Mouse (Mus musculus): ENCODE results near the gene Cwc27. TPM values are rescaled to one million over a fixed set of nuclear protein-coding genes. Genes with fewer than 3 reads are reported as not detected.

Gene Cwc27
- polyA plus RNA-seq, 1 experiment, result 5.1 TPM

DNA sequence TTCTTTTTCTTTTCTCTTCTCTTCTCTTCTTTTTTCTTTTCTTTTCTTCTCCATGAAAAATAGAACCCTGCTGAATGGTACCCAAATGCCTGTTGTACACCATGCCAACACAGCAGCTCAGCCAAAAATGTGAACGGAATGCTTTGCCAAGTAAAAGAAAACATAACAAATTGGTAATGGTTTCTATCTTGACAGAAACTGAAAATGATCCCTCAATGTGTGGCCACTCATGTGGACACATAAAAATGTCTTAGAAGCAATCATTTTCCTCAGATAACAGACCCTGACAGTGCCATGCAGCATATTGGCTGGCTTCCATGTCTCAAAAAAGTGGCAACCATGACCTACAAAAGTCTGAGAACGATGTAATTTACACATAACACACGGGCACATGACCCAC lies 161.8 kb downstream of the Cwc27 start:
- H3K27me3 ChIP-seq (ENCODE audit: control insufficient read depth, insufficient read depth, insufficient read length), result no peaks in the 10 kb centered on the region
- peaks cover 2% of the 10 kb centered on the region for H3K36me3 ChIP-seq (ENCODE audit: control insufficient read depth, insufficient read depth)
- H3K79me3 ChIP-seq (ENCODE audit: low read depth), result no peaks in the 10 kb centered on the region
- no peak overlapping the region for H3K4me3 ChIP-seq (ENCODE audit: insufficient read depth, poor library complexity, severe bottlenecking)
- H3ac ChIP-seq (ENCODE audit: control insufficient read depth, insufficient read length, low read depth), result no peak overlapping the region
- H3K79me2 ChIP-seq (ENCODE audit: control insufficient read depth, insufficient read depth), result no peaks in the 10 kb centered on the region
- no peak for TF ChIP-seq CEBPB (IDR thresholded peaks at IDR 0.05; ENCODE audit: low read depth)
- TF ChIP-seq CTCF (IDR thresholded peaks at IDR 0.05; ENCODE audit: control insufficient read depth, insufficient read depth, insufficient read length), result no peak
- no peak for TF ChIP-seq USF1 (IDR thresholded peaks at IDR 0.05; ENCODE audit: low read depth)
- TF ChIP-seq MAX (IDR thresholded peaks at IDR 0.05), result no peak
- no peak for TF ChIP-seq MYOG (IDR thresholded peaks at IDR 0.05; ENCODE audit: control insufficient read depth, extremely low read depth, insufficient read length)
- TF ChIP-seq MYOD1 (IDR thresholded peaks at IDR 0.05; ENCODE audit: control insufficient read depth, insufficient read length, low read depth), result no peak
- TF ChIP-seq FOSL1 (IDR thresholded peaks at IDR 0.05; ENCODE audit: insufficient read depth, low read length, poor library complexity, severe bottlenecking), result no peak

DNA sequence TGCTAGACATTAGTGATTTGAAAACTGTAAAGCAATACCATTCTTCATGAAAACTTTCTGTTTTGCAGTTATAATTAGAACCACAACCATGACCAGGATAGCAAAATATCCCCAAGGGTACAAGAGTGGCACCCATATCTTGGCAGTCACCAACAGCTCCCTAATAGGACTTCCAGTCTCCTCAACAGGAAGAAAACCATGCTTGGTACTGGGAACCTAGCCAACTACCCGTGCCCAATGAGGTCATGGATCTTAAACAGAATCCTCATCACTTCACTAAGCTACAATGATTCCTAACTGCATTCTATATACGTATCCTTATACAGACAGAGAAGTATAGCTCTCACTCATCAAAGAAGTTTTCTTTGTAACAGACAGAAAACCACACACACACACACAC lies 165.2 kb downstream of the Cwc27 start:
- Histone ChIP-seq H3ac (ENCODE audit: control insufficient read depth, insufficient read length, low read depth) (no peak overlapping the region), H3K27me3 (ENCODE audit: control insufficient read depth, insufficient read depth, insufficient read length) (no peaks in the 10 kb centered on the region)
- TF ChIP-seq FOSL1 (IDR thresholded peaks at IDR 0.05; ENCODE audit: insufficient read depth, low read length, poor library complexity, severe bottlenecking), result no peak
- TF ChIP-seq MAX (IDR thresholded peaks at IDR 0.05), result no peak
- TF ChIP-seq USF1 (IDR thresholded peaks at IDR 0.05; ENCODE audit: low read depth), result no peak
- TF ChIP-seq CEBPB (IDR thresholded peaks at IDR 0.05; ENCODE audit: low read depth), result no peak
- no peak for TF ChIP-seq MYOD1 (IDR thresholded peaks at IDR 0.05; ENCODE audit: control insufficient read depth, insufficient read length, low read depth)

DNA sequence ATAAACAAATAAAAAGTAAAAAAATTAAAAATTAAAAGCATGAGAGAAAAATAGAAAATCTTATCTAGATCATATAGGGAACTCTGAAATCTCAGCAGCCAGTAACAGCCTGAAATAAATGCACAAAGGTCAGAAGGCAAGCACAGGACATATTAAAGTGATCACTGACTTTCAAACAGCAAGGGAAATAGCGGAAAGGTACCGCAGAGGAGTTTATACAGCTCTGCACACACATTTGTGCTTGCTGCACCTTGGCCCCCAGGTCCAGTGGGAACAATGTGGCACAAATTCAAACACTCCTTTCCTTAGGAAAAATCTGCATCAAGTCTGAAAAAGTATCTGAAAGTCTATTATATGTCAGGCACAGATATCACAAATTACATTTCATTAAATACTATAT lies 166.3 kb downstream of the Cwc27 start:
- Histone ChIP-seq H3K27me3 (ENCODE audit: control insufficient read depth, insufficient read depth, insufficient read length) (no peaks in the 10 kb centered on the region), H3K79me2 (ENCODE audit: control insufficient read depth, insufficient read depth) (no peaks in the 10 kb centered on the region), H3K79me3 (ENCODE audit: low read depth) (no peaks in the 10 kb centered on the region), H3K4me3 (ENCODE audit: insufficient read depth, poor library complexity, severe bottlenecking) (no peak overlapping the region), H3ac (ENCODE audit: control insufficient read depth, insufficient read length, low read depth) (no peak overlapping the region), H3K36me3 (ENCODE audit: control insufficient read depth, insufficient read depth) (no peaks in the 10 kb centered on the region)
- TF ChIP-seq CTCF (IDR thresholded peaks at IDR 0.05; ENCODE audit: control insufficient read depth, insufficient read depth, insufficient read length) (no peak), MAX (IDR thresholded peaks at IDR 0.05) (no peak), USF1 (IDR thresholded peaks at IDR 0.05; ENCODE audit: low read depth) (no peak), MYOG (IDR thresholded peaks at IDR 0.05; ENCODE audit: control insufficient read depth, extremely low read depth, insufficient read length) (no peak), FOSL1 (IDR thresholded peaks at IDR 0.05; ENCODE audit: insufficient read depth, low read length, poor library complexity, severe bottlenecking) (no peak), MYOD1 (IDR thresholded peaks at IDR 0.05; ENCODE audit: control insufficient read depth, insufficient read length, low read depth) (no peak), CEBPB (IDR thresholded peaks at IDR 0.05; ENCODE audit: low read depth) (no peak)

More for the DNA sequence above, 165.2 kb downstream of the Cwc27 start:
- no peaks in the 10 kb centered on the region for H3K79me3 ChIP-seq (ENCODE audit: low read depth)
- no peaks in the 10 kb centered on the region for H3K36me3 ChIP-seq (ENCODE audit: control insufficient read depth, insufficient read depth)
- H3K79me2 ChIP-seq (ENCODE audit: control insufficient read depth, insufficient read depth), result no peaks in the 10 kb centered on the region
- no peak overlapping the region for H3K4me3 ChIP-seq (ENCODE audit: insufficient read depth, poor library complexity, severe bottlenecking)

DNA sequence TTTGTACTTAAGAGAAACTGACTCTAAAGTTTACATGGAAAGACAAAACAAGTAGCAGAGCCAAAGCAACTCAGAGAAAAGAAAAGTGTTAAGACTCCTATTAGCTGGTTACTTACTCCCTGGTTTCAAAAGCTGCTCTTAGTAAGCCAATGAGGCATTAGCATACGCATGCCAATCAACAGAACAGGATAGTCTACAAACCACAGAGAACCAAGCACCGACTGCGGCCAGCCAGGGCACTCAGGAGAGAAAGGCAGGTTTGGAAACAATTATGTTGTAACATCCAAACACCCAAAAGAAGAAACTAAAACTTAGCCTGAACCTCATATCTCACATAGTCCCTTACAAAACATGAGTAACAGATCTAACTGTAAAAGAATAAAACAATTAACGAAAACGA lies 166.8 kb downstream of the Cwc27 start:
- H3ac ChIP-seq (ENCODE audit: control insufficient read depth, insufficient read length, low read depth), result no peak overlapping the region
- TF ChIP-seq FOSL1 (IDR thresholded peaks at IDR 0.05; ENCODE audit: insufficient read depth, low read length, poor library complexity, severe bottlenecking) (no peak), CTCF (IDR thresholded peaks at IDR 0.05; ENCODE audit: control insufficient read depth, insufficient read depth, insufficient read length) (no peak), MYOD1 (IDR thresholded peaks at IDR 0.05; ENCODE audit: control insufficient read depth, insufficient read length, low read depth) (no peak), MAX (IDR thresholded peaks at IDR 0.05) (no peak), USF1 (IDR thresholded peaks at IDR 0.05; ENCODE audit: low read depth) (no peak), CEBPB (IDR thresholded peaks at IDR 0.05; ENCODE audit: low read depth) (no peak), MYOG (IDR thresholded peaks at IDR 0.05; ENCODE audit: control insufficient read depth, extremely low read depth, insufficient read length) (no peak)
- H3K36me3 ChIP-seq (ENCODE audit: control insufficient read depth, insufficient read depth), result no peaks in the 10 kb centered on the region

DNA sequence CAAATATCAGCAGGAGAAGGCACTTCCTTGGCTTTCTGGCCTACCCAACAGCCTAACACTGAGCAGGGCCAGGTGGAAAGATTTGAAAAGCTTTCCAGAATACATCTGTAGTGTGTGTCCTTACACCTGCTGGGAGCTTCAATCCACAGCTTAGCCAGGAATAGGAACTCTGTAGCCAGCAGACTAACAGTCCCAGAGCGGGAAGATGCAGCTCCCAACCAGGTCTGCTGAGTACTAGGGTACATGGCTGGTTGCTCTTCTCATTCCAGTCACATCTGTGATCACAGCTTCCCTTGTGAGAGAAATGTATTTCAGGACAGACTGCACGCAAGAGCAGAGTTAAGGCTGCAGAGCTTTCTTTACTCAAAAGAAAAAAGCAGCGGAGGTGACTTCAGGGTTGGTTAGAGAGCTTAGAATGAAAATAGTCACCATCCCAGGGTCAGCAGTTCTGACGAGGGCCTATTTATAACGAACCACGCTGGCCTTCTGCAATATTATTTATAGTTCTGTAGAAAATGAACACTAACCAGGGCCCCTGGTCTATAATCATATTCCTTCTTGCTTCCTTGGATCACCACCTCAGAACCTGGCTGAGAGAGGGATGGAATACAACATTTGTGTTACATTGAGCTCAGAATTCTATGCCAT lies 171.0 kb downstream of the Cwc27 start:
- H3K79me3 ChIP-seq (ENCODE audit: low read depth), result no peaks in the 10 kb centered on the region

More for the DNA sequence above, 166.8 kb downstream of the Cwc27 start:
- no peaks in the 10 kb centered on the region for H3K79me2 ChIP-seq (ENCODE audit: control insufficient read depth, insufficient read depth)
- H3K79me3 ChIP-seq (ENCODE audit: low read depth), result no peaks in the 10 kb centered on the region
- no peaks in the 10 kb centered on the region for H3K27me3 ChIP-seq (ENCODE audit: control insufficient read depth, insufficient read depth, insufficient read length)
- H3K4me3 ChIP-seq (ENCODE audit: insufficient read depth, poor library complexity, severe bottlenecking), result no peak overlapping the region

More for the DNA sequence above, 171.0 kb downstream of the Cwc27 start:
- H3K4me3 ChIP-seq (ENCODE audit: insufficient read depth, poor library complexity, severe bottlenecking), result no peak overlapping the region
- no peak for TF ChIP-seq CEBPB (IDR thresholded peaks at IDR 0.05; ENCODE audit: low read depth)
- no peak for TF ChIP-seq CTCF (IDR thresholded peaks at IDR 0.05; ENCODE audit: control insufficient read depth, insufficient read depth, insufficient read length)
- TF ChIP-seq FOSL1 (IDR thresholded peaks at IDR 0.05; ENCODE audit: insufficient read depth, low read length, poor library complexity, severe bottlenecking), result no peak
- no peak for TF ChIP-seq USF1 (IDR thresholded peaks at IDR 0.05; ENCODE audit: low read depth)
- no peak for TF ChIP-seq MYOD1 (IDR thresholded peaks at IDR 0.05; ENCODE audit: control insufficient read depth, insufficient read length, low read depth)
- no peak for TF ChIP-seq MAX (IDR thresholded peaks at IDR 0.05)
- no peak for TF ChIP-seq MYOG (IDR thresholded peaks at IDR 0.05; ENCODE audit: control insufficient read depth, extremely low read depth, insufficient read length)
- no peaks in the 10 kb centered on the region for H3K27me3 ChIP-seq (ENCODE audit: control insufficient read depth, insufficient read depth, insufficient read length)
- no peak overlapping the region for H3ac ChIP-seq (ENCODE audit: control insufficient read depth, insufficient read length, low read depth)
- no peaks in the 10 kb centered on the region for H3K79me2 ChIP-seq (ENCODE audit: control insufficient read depth, insufficient read depth)
- H3K36me3 ChIP-seq (ENCODE audit: control insufficient read depth, insufficient read depth), result no peaks in the 10 kb centered on the region

Measured in C2C12 (cell line).